Mouse (Mus musculus): ENCODE measurements at regions not wholly inside any gene's neighbourhood (a gene's known extent, or its start where the extent isn't known, plus 50 kb on each side); places are given as distances from the start of the nearest gene placed in this dataset.
A peak's percentile ranks its signal among the peaks of the same experiment; 100 is the strongest.

DNA sequence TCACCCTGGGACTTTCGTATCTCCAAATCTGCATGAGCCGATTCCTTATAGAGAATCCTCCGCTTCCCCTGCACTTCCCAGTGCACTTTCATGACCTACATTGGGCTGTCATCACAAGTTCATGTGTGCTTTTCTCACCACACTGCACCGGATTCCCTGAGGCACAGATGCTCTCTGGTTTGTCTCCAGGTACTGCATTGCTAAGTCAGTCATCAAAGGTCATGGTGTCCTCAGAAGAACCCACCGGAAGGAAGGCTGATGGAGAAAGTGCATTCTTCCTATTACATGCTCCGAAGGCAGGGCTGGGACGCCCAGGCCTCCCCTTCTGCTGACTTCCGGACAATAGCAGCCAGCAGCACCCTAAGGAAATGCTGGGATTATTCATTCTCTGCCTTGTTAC is 116.1 kb upstream of the Aldh1b1 start:
- WGBS = 79% methylated on average over 8 of the region's 8 CpGs
- ATAC-seq (ENCODE audit: low FRiP score, low TSS enrichment) (peak; percentile 35; the same call in 1 of the 2 replicates), DNase-seq (ENCODE audit: low spot score) (no peak)
- Histone ChIP-seq H3K4me1 (replicated peaks; ENCODE audit: control insufficient read depth, insufficient read depth) (no peaks in the 10 kb centered on the region), H3K27ac (replicated peaks) (no peak overlapping the region), H3K9me3 (ENCODE audit: control insufficient read depth, low read length) (no peaks in the 10 kb centered on the region), H3K4me3 (ENCODE audit: low read depth, low read length) (no peak overlapping the region), H3K27me3 (ENCODE audit: control insufficient read depth, insufficient read depth, low read length) (no peaks in the 10 kb centered on the region), H3K4me2 (replicated peaks; ENCODE audit: low read depth) (no peak overlapping the region), H3K36me3 (ENCODE audit: control insufficient read depth, insufficient read depth, low read length) (no peaks in the 10 kb centered on the region), H3K9ac (ENCODE audit: low read length) (no peak overlapping the region)
- no peak for TF ChIP-seq EP300 (optimal IDR thresholded peaks at IDR 0.05)

DNA sequence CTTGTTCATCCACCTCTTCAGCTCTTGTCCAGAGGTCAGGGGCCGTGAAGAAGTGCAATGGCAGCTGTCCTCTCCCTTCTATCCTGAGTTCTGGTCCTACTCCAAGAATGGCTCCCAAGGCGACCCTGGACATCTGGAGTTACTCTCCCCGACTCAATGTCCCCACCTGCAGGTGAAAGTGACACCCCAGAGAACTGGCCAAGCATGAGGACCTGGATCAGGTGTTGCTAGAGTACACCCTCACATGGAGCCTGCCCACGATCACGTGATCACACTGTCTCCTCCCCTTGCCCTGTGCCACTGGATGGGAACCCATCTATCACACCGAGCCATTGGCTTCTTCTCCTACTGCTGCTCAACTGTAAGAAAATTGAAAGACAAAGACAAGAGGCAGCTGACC is 122.7 kb upstream of the Aldh1b1 start:
- Histone ChIP-seq H3K27ac (replicated peaks) (no peak overlapping the region), H3K4me1 (replicated peaks; ENCODE audit: control insufficient read depth, insufficient read depth) (no peaks in the 10 kb centered on the region), H3K27me3 (ENCODE audit: control insufficient read depth, insufficient read depth, low read length) (no peaks in the 10 kb centered on the region), H3K36me3 (ENCODE audit: control insufficient read depth, insufficient read depth, low read length) (no peaks in the 10 kb centered on the region), H3K4me2 (replicated peaks; ENCODE audit: low read depth) (no peak overlapping the region), H3K9ac (ENCODE audit: low read length) (no peak overlapping the region), H3K9me3 (ENCODE audit: control insufficient read depth, low read length) (no peaks in the 10 kb centered on the region), H3K4me3 (ENCODE audit: low read depth, low read length) (no peak overlapping the region)
- peak; percentile 54 for TF ChIP-seq CTCF (IDR thresholded peaks at IDR 0.05; ENCODE audit: low read depth)
- TF ChIP-seq EP300 (optimal IDR thresholded peaks at IDR 0.05) = no peak
- whole genome bisulfite sequencing = 64% methylated on average over 6 of the region's 6 CpGs
- ATAC-seq (ENCODE audit: low FRiP score, low TSS enrichment) = 0 out of 2 replicates have a peak, but pooled peaks have one; percentile 38
- peak; percentile 30 for DNase-seq (ENCODE audit: low spot score)

DNA sequence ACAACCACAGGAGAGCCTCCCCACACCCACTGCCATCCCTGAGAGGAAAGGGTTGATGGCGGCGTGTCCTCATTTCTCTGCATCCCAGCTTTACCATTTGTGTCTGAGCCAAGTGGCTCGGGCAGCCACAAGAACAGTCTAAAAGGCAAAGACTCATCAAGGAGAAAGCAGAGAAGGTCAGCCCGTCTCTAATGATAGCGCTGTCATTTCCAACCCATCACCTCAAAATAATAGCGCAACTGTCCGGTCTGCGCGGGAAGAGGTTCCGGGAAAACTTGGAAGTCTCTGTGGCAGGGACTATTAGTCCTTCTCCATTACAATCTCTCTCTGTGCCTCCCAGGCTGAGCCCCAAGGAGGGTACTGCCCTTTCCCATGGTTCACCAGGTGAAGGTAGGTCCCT is 124.5 kb upstream of the Aldh1b1 start:
- Histone ChIP-seq H3K4me1 (replicated peaks; ENCODE audit: control insufficient read depth, insufficient read depth) (no peaks in the 10 kb centered on the region), H3K27ac (replicated peaks) (no peak overlapping the region), H3K4me3 (ENCODE audit: low read depth, low read length) (no peak overlapping the region), H3K27me3 (ENCODE audit: control insufficient read depth, insufficient read depth, low read length) (no peaks in the 10 kb centered on the region), H3K4me2 (replicated peaks; ENCODE audit: low read depth) (no peak overlapping the region), H3K9me3 (ENCODE audit: control insufficient read depth, low read length) (no peaks in the 10 kb centered on the region), H3K9ac (ENCODE audit: low read length) (no peak overlapping the region), H3K36me3 (ENCODE audit: control insufficient read depth, insufficient read depth, low read length) (no peaks in the 10 kb centered on the region)
- DNase-seq (ENCODE audit: low spot score) (no peak), ATAC-seq (ENCODE audit: low FRiP score, low TSS enrichment) (no peak)
- WGBS = 91% methylated on average over 10 of the region's 10 CpGs
- TF ChIP-seq CTCF (IDR thresholded peaks at IDR 0.05; ENCODE audit: low read depth) (no peak), EP300 (optimal IDR thresholded peaks at IDR 0.05) (no peak)

DNA sequence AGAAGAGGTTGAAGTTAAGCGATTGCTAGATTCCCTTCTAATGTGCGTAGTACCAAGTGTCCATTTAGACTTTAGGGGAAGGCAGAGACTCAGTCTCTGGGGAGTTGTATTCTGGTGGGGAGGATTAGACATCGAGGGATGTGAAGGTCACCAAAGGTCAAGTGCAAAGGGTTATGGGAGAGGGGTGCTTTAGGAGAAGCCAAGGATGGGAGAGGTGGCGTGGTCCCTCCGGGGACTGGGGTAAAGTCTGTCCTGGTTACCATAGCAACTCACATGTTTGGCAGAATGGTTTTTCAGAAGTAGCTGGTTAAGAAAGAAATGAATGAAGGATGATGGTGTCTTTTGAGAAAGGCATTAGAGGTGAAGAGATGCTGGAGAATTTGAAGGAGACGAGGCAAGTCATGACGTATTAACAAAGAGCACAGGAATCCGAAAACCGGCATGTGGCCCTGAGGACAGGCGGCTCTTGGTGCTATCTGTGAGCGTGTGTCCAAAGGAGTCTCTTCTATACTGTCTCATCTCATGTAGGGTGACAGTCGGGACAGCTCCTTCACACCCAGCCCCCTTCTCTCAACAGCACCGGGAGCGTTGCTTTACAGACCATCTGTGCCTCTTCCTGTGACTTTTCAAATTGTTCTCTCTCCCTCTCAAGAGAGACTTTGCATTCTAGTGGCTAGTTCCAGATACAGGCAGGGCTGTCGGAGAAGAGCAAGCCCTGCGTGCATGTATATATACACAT is 125.6 kb upstream of the Aldh1b1 start:
- TF ChIP-seq EP300 (optimal IDR thresholded peaks at IDR 0.05) (no peak), CTCF (IDR thresholded peaks at IDR 0.05; ENCODE audit: low read depth) (no peak)
- no peak for ATAC-seq (ENCODE audit: low FRiP score, low TSS enrichment)
- WGBS = 55% methylated on average over 16 of the region's 16 CpGs

DNA sequence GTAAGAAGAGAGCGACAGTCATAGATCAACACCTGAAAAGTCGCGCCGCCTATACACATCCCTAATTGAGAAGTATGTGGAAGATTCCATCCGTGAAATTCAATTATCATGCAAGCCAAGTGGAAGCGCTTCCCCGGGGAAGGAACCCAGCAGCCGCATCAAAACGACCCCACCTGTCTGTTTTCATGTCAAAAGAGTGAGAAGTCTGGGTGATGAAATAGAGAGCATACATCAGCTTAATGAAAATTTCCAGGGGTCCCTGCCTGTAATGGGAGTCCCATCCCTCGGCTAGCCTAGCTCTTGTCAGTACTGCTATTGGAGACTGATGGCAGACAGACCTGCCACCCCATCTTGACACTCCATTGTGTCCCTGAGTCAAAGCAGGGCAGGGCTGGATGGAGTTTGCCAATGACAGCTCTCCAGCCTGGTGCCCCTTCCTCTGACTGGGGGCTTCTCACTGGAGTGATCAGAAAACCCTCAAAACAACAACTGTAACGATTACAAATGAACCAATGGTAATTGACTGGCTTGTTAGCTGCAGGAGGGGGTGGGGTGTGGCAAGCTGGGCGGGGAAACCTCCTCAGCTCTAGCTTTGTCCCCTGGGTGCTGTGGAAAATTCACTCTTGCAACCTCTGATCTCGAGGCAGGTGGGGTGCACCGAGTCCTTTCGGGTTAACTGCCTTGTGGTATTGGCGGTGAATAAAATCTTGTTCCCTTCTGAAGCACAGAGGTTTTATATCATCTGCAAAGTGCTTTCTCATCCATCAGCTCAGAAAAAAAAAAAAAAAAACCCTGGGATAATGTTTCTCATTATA is 126.4 kb upstream of the Aldh1b1 start:
- Histone ChIP-seq H3K27ac (replicated peaks) (no peak overlapping the region), H3K27me3 (ENCODE audit: control insufficient read depth, insufficient read depth, low read length) (no peaks in the 10 kb centered on the region), H3K9me3 (ENCODE audit: control insufficient read depth, low read length) (no peaks in the 10 kb centered on the region), H3K4me3 (ENCODE audit: low read depth, low read length) (no peak overlapping the region), H3K4me2 (replicated peaks; ENCODE audit: low read depth) (no peak overlapping the region), H3K4me1 (replicated peaks; ENCODE audit: control insufficient read depth, insufficient read depth) (no peaks in the 10 kb centered on the region), H3K9ac (ENCODE audit: low read length) (no peak overlapping the region), H3K36me3 (ENCODE audit: control insufficient read depth, insufficient read depth, low read length) (no peaks in the 10 kb centered on the region)
- 52% methylated on average over 16 of the region's 16 CpGs for WGBS
- DNase-seq (ENCODE audit: low spot score) (no peak), ATAC-seq (ENCODE audit: low FRiP score, low TSS enrichment) (no peak)
- no peak for TF ChIP-seq CTCF (IDR thresholded peaks at IDR 0.05; ENCODE audit: low read depth)
- no peak for TF ChIP-seq EP300 (optimal IDR thresholded peaks at IDR 0.05)

More for the DNA sequence above, 125.6 kb upstream of the Aldh1b1 start:
- Histone ChIP-seq H3K4me2 (replicated peaks; ENCODE audit: low read depth) (no peak overlapping the region), H3K9me3 (ENCODE audit: control insufficient read depth, low read length) (no peaks in the 10 kb centered on the region), H3K4me1 (replicated peaks; ENCODE audit: control insufficient read depth, insufficient read depth) (no peaks in the 10 kb centered on the region), H3K4me3 (ENCODE audit: low read depth, low read length) (no peak overlapping the region), H3K9ac (ENCODE audit: low read length) (no peak overlapping the region), H3K36me3 (ENCODE audit: control insufficient read depth, insufficient read depth, low read length) (no peaks in the 10 kb centered on the region), H3K27ac (replicated peaks) (no peak overlapping the region), H3K27me3 (ENCODE audit: control insufficient read depth, insufficient read depth, low read length) (no peaks in the 10 kb centered on the region)
- no peak for DNase-seq (ENCODE audit: low spot score)

DNA sequence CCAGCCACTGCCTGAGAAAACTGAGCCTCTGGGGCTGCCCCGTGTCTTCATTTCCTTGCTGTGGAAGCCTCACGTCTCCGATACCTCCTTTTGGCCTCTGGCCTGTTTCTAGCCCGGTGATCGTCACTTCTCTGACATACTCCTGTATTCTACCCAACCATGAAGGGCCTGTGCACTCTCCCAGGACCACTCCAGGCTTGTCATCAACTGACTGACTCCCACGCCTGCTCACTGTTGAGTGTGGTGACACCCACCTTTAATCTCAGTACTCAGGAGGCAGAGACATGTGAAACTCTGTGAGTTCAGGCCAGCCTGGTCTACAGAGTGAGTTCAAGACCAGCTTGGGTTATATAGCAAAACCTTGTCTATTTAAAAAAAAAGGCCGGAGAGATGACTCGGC is 132.1 kb upstream of the Shb start:
- H3K27ac ChIP-seq (replicated peaks) = no peak overlapping the region
- no peak for ATAC-seq (ENCODE audit: low FRiP score, low TSS enrichment)
- no peak for TF ChIP-seq EP300 (optimal IDR thresholded peaks at IDR 0.05)
- TF ChIP-seq CTCF (IDR thresholded peaks at IDR 0.05; ENCODE audit: low read depth) = no peak
- H3K9ac ChIP-seq (ENCODE audit: low read length) = no peak overlapping the region
- H3K4me1 ChIP-seq (replicated peaks; ENCODE audit: control insufficient read depth, insufficient read depth) = no peaks in the 10 kb centered on the region
- WGBS = 90% methylated on average over 8 of the region's 8 CpGs
- no peak for DNase-seq (ENCODE audit: low spot score)
- H3K27me3 ChIP-seq (ENCODE audit: control insufficient read depth, insufficient read depth, low read length) = no peaks in the 10 kb centered on the region
- H3K36me3 ChIP-seq (ENCODE audit: control insufficient read depth, insufficient read depth, low read length) = no peaks in the 10 kb centered on the region
- H3K4me3 ChIP-seq (ENCODE audit: low read depth, low read length) = no peak overlapping the region
- no peak overlapping the region for H3K4me2 ChIP-seq (replicated peaks; ENCODE audit: low read depth)
- H3K9me3 ChIP-seq (ENCODE audit: control insufficient read depth, low read length) = no peaks in the 10 kb centered on the region

All from stomach, postnatal 0 days (tissue).